Mouse (Mus musculus): ENCODE measurements around the gene Eva1b. TPM values are rescaled to one million over a fixed set of nuclear protein-coding genes. Genes with fewer than 3 reads are reported as not detected.
A peak's percentile ranks its signal among the peaks of the same experiment; 100 is the strongest.
"Not testable (repeated sequence)": the region's sequence is repeated elsewhere in the genome, so short reads cannot be mapped to it uniquely, and the experiment has no call there.

The Eva1b gene
- polyA plus RNA-seq, 1 experiment from 2014 or later = 13.0 TPM

DNA sequence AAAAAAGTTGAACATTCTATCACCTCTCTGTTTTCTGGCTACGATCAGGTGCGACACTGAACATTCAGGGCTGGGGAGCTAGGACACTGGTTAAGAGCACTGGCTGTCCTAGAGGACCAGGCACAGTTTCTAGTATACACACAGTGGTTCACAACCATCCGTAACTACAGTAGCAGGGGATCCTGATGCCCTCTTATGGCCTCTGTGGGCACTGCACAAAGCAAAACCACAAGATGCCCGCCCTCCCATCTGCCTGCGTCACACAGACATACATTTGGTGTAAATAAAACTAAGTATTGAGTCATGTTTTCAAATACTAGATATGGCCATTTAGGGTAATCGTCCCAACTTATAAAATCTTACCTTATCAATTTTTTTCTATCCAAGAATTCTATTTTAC lies 10.0 kb downstream of the Eva1b start:
- H3K9me3 ChIP-seq (replicated peaks; ENCODE audit: control insufficient read depth, low read length) = no peaks in the 10 kb centered on the region
- no peak overlapping the region for H3K4me3 ChIP-seq (ENCODE audit: low read depth, low read length)
- H3K4me1 ChIP-seq (ENCODE audit: control insufficient read depth, low read depth, low read length) = peaks cover 12% of the 10 kb centered on the region
- 69% methylated on average over 6 of the region's 6 CpGs for WGBS (ENCODE audit: insufficient replicate concordance)
- H3K27ac ChIP-seq (ENCODE audit: low read length) = no peak overlapping the region
- no peaks in the 10 kb centered on the region for H3K36me3 ChIP-seq (ENCODE audit: control insufficient read depth, insufficient read depth)
- no peaks in the 10 kb centered on the region for H3K27me3 ChIP-seq (ENCODE audit: control insufficient read depth, insufficient read depth, low read depth, low read length)
- ATAC-seq (ENCODE audit: low read depth) = no peak
- H3K9ac ChIP-seq (ENCODE audit: low read depth, low read length) = no peak overlapping the region
- H3K4me2 ChIP-seq (ENCODE audit: low read depth, low read length) = no peak overlapping the region

- no peak overlapping the region for H3K27ac ChIP-seq (ENCODE audit: low read length)
- H3K36me3 ChIP-seq (ENCODE audit: control insufficient read depth, insufficient read depth) = no peaks in the 10 kb centered on the region
- no peaks in the 10 kb centered on the region for H3K27me3 ChIP-seq (ENCODE audit: control insufficient read depth, insufficient read depth, low read depth, low read length)
- no peak overlapping the region for H3K9ac ChIP-seq (ENCODE audit: low read depth, low read length)
- H3K4me2 ChIP-seq (ENCODE audit: low read depth, low read length) = no peak overlapping the region
- 68% methylated on average over 8 of the region's 8 CpGs for WGBS (ENCODE audit: insufficient replicate concordance)
- no peak for ATAC-seq (ENCODE audit: low read depth)
- H3K4me3 ChIP-seq (ENCODE audit: low read depth, low read length) = no peak overlapping the region
- H3K4me1 ChIP-seq (ENCODE audit: control insufficient read depth, low read depth, low read length) = peaks cover 25% of the 10 kb centered on the region
- H3K9me3 ChIP-seq (replicated peaks; ENCODE audit: control insufficient read depth, low read length) = no peaks in the 10 kb centered on the region
These were observed 11.9 kb downstream of the Eva1b start for GRCm38 (mm10) chr4:126159455-126159854.

DNA sequence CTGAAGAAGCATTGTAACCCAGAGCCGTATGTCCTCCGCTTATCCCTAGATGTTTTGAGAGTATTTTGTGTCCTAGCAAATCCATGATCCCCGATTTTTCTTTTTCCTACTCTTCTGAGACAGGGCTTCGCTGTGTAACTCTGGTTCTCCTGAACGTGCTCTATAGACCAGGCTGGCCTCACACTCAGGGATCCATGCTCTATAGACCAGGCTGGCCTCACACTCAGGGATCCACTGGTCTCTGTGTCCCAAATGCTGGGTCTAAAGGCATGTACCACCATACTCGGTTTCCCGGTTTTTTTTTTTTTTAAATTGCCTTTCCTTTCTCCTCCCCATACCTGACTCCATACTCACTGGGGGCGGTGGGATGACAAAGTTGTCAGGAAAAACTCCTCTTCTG lies 13.4 kb downstream of the Eva1b start:
- Histone ChIP-seq H3K4me1 (ENCODE audit: control insufficient read depth, low read depth, low read length) (peaks cover 16% of the 10 kb centered on the region), H3K9ac (ENCODE audit: low read depth, low read length) (no peak overlapping the region), H3K4me3 (ENCODE audit: low read depth, low read length) (no peak overlapping the region), H3K4me2 (ENCODE audit: low read depth, low read length) (no peak overlapping the region), H3K27me3 (ENCODE audit: control insufficient read depth, insufficient read depth, low read depth, low read length) (no peaks in the 10 kb centered on the region), H3K36me3 (ENCODE audit: control insufficient read depth, insufficient read depth) (peaks cover 5% of the 10 kb centered on the region; the same call in 1 of the 2 replicates), H3K27ac (ENCODE audit: low read length) (no peak overlapping the region), H3K9me3 (replicated peaks; ENCODE audit: control insufficient read depth, low read length) (no peaks in the 10 kb centered on the region)
- no peak for ATAC-seq (ENCODE audit: low read depth)
- 75% methylated on average over 8 of the region's 8 CpGs for WGBS (ENCODE audit: insufficient replicate concordance)

DNA sequence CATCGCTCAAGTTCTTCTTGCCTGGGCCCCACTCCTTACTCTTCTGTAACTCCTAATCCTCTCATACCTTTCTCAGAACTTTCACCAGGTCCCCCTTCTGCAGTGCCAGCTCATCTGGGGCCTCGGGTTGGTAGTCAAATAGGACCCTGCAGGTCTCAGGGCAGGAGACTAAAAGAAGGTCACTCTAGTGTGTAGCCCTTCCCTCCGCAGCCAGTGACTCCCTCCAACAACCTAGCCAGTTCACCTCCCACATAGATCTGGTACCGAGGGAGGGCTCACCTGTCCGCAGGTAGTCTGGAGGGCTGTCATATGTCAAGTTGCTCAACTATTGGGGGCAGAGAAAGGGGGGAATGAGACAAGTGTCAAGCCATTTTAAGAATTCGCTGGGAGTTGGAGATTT lies 13.9 kb downstream of the Eva1b start:
- Histone ChIP-seq H3K36me3 (ENCODE audit: control insufficient read depth, insufficient read depth) (peaks cover 10% of the 10 kb centered on the region), H3K4me1 (ENCODE audit: control insufficient read depth, low read depth, low read length) (peaks cover 16% of the 10 kb centered on the region), H3K9me3 (replicated peaks; ENCODE audit: control insufficient read depth, low read length) (no peaks in the 10 kb centered on the region), H3K4me3 (ENCODE audit: low read depth, low read length) (no peak overlapping the region), H3K27me3 (ENCODE audit: control insufficient read depth, insufficient read depth, low read depth, low read length) (no peaks in the 10 kb centered on the region), H3K9ac (ENCODE audit: low read depth, low read length) (no peak overlapping the region), H3K4me2 (ENCODE audit: low read depth, low read length) (no peak overlapping the region), H3K27ac (ENCODE audit: low read length) (no peak overlapping the region)
- ATAC-seq (ENCODE audit: low read depth) = no peak
- 75% methylated on average over 6 of the region's 6 CpGs for WGBS (ENCODE audit: insufficient replicate concordance)

DNA sequence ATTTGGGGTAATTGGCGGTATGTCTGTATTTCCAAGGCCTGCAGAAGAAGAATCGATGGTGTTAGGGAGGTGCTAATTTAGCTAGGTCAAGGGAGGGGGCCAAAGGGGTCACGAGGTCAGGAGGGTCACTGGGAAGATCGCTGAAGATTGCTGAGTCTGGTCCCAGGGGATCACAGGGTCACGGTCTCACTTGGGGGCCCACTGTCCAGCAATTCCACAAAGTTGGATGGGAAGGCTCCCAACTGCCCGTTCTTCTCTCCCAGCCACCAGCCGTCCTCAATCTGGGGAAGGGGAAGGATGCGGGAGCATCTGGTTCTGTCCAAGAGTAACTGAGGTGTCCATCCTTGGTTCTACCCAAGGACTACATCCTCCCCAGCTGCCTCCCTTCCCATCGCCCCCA lies 14.4 kb downstream of the Eva1b start:
- 74% methylated on average over 9 of the region's 9 CpGs for WGBS (ENCODE audit: insufficient replicate concordance)
- peak overlapping the region; percentile 76; the same call in 1 of the 2 replicates for H3K9ac ChIP-seq (ENCODE audit: low read depth, low read length)
- H3K4me1 ChIP-seq (ENCODE audit: control insufficient read depth, low read depth, low read length) = peaks cover 16% of the 10 kb centered on the region
- H3K9me3 ChIP-seq (replicated peaks; ENCODE audit: control insufficient read depth, low read length) = no peaks in the 10 kb centered on the region
- H3K4me2 ChIP-seq (ENCODE audit: low read depth, low read length) = peak overlapping the region; percentile 96; the same call in 1 of the 2 replicates
- no peak overlapping the region for H3K27ac ChIP-seq (ENCODE audit: low read length)
- H3K27me3 ChIP-seq (ENCODE audit: control insufficient read depth, insufficient read depth, low read depth, low read length) = no peaks in the 10 kb centered on the region
- H3K4me3 ChIP-seq (ENCODE audit: low read depth, low read length) = no peak overlapping the region; the same call in 1 of the 2 replicates
- no peak for ATAC-seq (ENCODE audit: low read depth)
- H3K36me3 ChIP-seq (ENCODE audit: control insufficient read depth, insufficient read depth) = peaks cover 15% of the 10 kb centered on the region

- peak; percentile 85 for ATAC-seq (ENCODE audit: low read depth)
- WGBS (ENCODE audit: insufficient replicate concordance) = under 1% methylated on average over 44 of the region's 44 CpGs
- H3K27me3 ChIP-seq (ENCODE audit: control insufficient read depth, insufficient read depth, low read depth, low read length) = no peaks in the 10 kb centered on the region
- peak overlapping the region; percentile 74 for H3K27ac ChIP-seq (ENCODE audit: low read length)
- peak overlapping the region; percentile 76 for H3K9ac ChIP-seq (ENCODE audit: low read depth, low read length)
- no peaks in the 10 kb centered on the region for H3K9me3 ChIP-seq (replicated peaks; ENCODE audit: control insufficient read depth, low read length)
- peak overlapping the region; percentile 67 for H3K4me3 ChIP-seq (ENCODE audit: low read depth, low read length)
- H3K36me3 ChIP-seq (ENCODE audit: control insufficient read depth, insufficient read depth) = peaks cover 18% of the 10 kb centered on the region
- peak overlapping the region; percentile 96 for H3K4me2 ChIP-seq (ENCODE audit: low read depth, low read length)
- H3K4me1 ChIP-seq (ENCODE audit: control insufficient read depth, low read depth, low read length) = peaks cover 16% of the 10 kb centered on the region
These were observed 15.1 kb downstream of the Eva1b start for GRCm38 (mm10) chr4:126162544-126163066.

DNA sequence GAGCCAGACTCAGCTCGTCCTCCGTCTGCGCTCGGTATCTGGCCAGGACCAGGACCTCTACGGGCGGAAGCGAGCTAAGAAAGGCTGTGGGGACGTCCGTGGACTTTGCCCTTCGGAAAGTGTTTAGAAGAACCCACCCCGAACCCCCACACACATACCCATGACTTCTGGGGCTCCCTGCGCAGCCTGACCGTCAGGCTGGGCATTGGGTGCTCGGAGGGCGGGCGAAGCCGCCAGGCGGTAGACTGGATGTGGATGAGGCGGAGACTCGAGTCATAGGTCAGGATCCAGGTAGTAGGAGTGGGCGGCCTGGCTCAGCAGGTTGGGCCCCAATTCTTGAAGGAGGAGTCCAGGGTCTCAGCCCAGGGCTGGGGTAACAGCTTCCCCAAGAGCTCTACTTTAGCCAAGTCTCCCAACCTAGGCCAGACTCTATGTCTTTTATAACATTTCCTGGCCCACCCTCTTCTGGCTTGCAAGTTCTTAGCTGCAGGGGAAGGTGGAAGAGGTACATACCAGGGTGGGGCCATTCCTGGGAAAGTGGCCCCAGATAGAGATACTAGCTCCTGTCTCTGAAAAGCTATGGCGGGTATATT lies 15.6 kb downstream of the Eva1b start, which contains the start of gene Sh3d21:
Sh3d21 (minus strand) TSS at position 425 of the 593 bp plus-strand sequence.
- Histone ChIP-seq H3K4me3 (ENCODE audit: low read depth, low read length) (peak within 1 kb of the TSS; percentile 67), H3K4me1 (ENCODE audit: control insufficient read depth, low read depth, low read length) (peaks cover 16% of the 10 kb centered on the region), H3K27me3 (ENCODE audit: control insufficient read depth, insufficient read depth, low read depth, low read length) (no peaks in the 10 kb centered on the region), H3K9me3 (replicated peaks; ENCODE audit: control insufficient read depth, low read length) (no peaks in the 10 kb centered on the region), H3K9ac (ENCODE audit: low read depth, low read length) (peak within 1 kb of the TSS; percentile 76), H3K36me3 (ENCODE audit: control insufficient read depth, insufficient read depth) (peaks cover 20% of the 10 kb centered on the region), H3K27ac (ENCODE audit: low read length) (peak within 1 kb of the TSS; percentile 74), H3K4me2 (ENCODE audit: low read depth, low read length) (peak within 1 kb of the TSS; percentile 96)
- ATAC-seq (ENCODE audit: low read depth) = peak; percentile 47
- 2% methylated on average over 22 of the region's 22 CpGs for WGBS (ENCODE audit: insufficient replicate concordance)

GRCm38 (mm10) chr4:126163685-126164084 lies 16.1 kb downstream of the Eva1b start:
- Histone ChIP-seq H3K9me3 (replicated peaks; ENCODE audit: control insufficient read depth, low read length) (no peaks in the 10 kb centered on the region), H3K36me3 (ENCODE audit: control insufficient read depth, insufficient read depth) (peaks cover 24% of the 10 kb centered on the region), H3K27ac (ENCODE audit: low read length) (no peak overlapping the region), H3K4me2 (ENCODE audit: low read depth, low read length) (peak overlapping the region; percentile 96), H3K27me3 (ENCODE audit: control insufficient read depth, insufficient read depth, low read depth, low read length) (no peaks in the 10 kb centered on the region), H3K9ac (ENCODE audit: low read depth, low read length) (no peak overlapping the region; the same call in 1 of the 2 replicates), H3K4me3 (ENCODE audit: low read depth, low read length) (no peak overlapping the region), H3K4me1 (ENCODE audit: control insufficient read depth, low read depth, low read length) (peaks cover 16% of the 10 kb centered on the region)
- ATAC-seq (ENCODE audit: low read depth) = no peak
- 55% methylated on average over 4 of the region's 4 CpGs for WGBS (ENCODE audit: insufficient replicate concordance)

DNA sequence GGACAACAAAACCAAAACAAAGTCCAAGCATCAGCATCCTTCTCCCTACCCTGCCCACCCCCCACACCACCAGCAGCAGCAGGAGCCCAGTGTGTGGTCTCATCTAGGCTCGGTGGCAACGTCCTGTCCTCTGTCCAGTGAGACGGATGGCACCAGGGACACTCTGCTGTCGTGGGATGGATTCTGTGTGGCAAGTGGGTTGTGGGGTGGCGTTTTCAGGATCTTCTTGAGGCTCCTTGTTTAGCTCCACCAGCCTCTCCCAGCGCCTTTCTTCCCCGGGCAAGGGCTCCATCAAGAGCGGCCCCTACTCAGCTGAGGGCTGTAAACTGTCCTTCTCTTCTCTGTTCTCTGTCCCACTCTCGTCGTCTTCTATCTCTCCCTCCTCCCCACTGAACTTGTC lies 17.5 kb downstream of the Eva1b start:
- Histone ChIP-seq H3K36me3 (ENCODE audit: control insufficient read depth, insufficient read depth) (peaks cover 38% of the 10 kb centered on the region), H3K4me1 (ENCODE audit: control insufficient read depth, low read depth, low read length) (peaks cover 16% of the 10 kb centered on the region)
- not testable (repeated sequence) for H3K27ac ChIP-seq (ENCODE audit: low read length); H3K4me3 ChIP-seq (ENCODE audit: low read depth, low read length); ATAC-seq (ENCODE audit: low read depth); H3K4me2 ChIP-seq (ENCODE audit: low read depth, low read length); H3K9ac ChIP-seq (ENCODE audit: low read depth, low read length); H3K27me3 ChIP-seq (ENCODE audit: control insufficient read depth, insufficient read depth, low read depth, low read length); H3K9me3 ChIP-seq (replicated peaks; ENCODE audit: control insufficient read depth, low read length)
- 61% methylated on average over 8 of the region's 10 CpGs for WGBS (ENCODE audit: insufficient replicate concordance)

Data from liver, embryonic 16.5 days (tissue).